Mouse (Mus musculus) embryonic fibroblast, embryonic 13.5 days (primary cell): ENCODE measurements around the gene Elp1. TPM values are rescaled to one million over a fixed set of nuclear protein-coding genes. Genes with fewer than 3 reads are reported as not detected.

Experiments
- H3K27ac ChIP-seq: 2 replicates; pipeline ENCODE4 v1.5.1; 2012; ENCODE audit warnings: low read length, control low read depth, inconsistent platforms; ENCODE audit not compliant: insufficient read depth
- H3K4me1 ChIP-seq: 2 replicates; pipeline ENCODE4 v1.6.1; 2011; ENCODE audit warnings: low read length; ENCODE audit not compliant: control insufficient read depth, insufficient read depth
- H3K4me3 ChIP-seq: 2 replicates; pipeline ENCODE4 v1.5.1; 2011; ENCODE audit warnings: mild to moderate bottlenecking, control low read depth, low read length; ENCODE audit not compliant: insufficient read depth
- CTCF ChIP-seq: IDR thresholded peaks from 2 replicates; pipeline ENCODE4 v1.5.1; 2011; ENCODE audit warnings: mild to moderate bottlenecking, control low read depth, low read length, moderate library complexity, borderline replicate concordance; ENCODE audit not compliant: insufficient read depth
- POLR2A ChIP-seq: IDR thresholded peaks from 2 replicates; pipeline ENCODE4 v1.6.1; 2011; ENCODE audit warnings: low read depth, mild to moderate bottlenecking, control low read depth, low read length, moderate library complexity
- polyA plus RNA-seq: library from polyadenylated mRNA; stranded (reverse); fragments of >200 nt; gene quantifications from 2 replicates; pipeline ENCODE4 v1.2.4, GENCODE M21; 2011; ENCODE audit warnings: low read depth; ENCODE audit not compliant: missing spikeins, insufficient read length

The Elp1 gene
- polyA plus RNA-seq, 1 experiment, result 51.3 TPM

DNA sequence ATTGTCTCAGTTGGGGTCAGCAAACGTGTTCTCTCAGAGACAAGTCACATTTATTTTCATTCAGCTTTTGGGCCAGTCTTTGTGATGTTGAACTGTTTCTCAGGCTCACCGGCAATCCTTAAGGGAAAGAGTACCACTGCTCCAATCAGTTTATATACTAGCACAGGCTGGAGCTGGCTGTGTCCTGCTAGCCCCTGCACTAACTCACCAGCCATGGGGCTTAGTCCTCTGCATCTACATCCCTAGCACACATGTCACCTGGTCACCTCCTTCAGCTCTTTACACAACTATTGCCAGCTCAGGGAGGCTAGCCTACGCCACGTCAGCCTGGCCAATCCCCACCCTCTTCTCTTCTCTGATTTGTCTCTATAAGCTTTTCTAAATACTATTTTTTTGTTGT is 59.4 kb downstream of the Elp1 start:
- no peaks in the 10 kb centered on the region for H3K4me1 ChIP-seq

DNA sequence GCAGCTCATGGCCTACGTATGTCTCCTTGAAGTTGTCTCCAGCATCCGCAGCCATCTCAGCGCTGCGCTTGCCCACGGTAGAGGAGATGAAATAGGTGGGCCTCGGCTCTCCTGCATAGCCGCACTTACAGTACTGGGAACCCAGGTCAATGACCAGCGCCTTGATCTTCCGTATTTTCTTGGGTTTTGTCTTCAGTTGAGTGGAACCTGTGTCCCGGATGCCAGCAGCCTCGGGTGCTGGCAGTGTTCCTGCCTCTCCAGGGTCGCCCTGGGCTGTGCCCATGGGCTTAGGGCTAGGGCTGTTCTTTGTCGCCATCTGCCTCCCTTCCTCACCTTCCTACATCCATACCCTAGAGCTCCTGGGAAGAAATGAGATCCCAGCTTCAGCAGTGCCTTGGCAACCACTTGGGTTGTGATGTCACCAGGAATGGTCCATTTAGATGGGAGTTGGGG is 61.1 kb downstream of the Elp1 start, which contains the start of gene Actl7b:
Actl7b (minus strand) TSS at position 403 of the 453 bp plus-strand sequence.
- Histone ChIP-seq H3K4me1 (no peaks in the 10 kb centered on the region), H3K4me3 (no peak within 1 kb of the TSS), H3K27ac (no peak within 1 kb of the TSS)
- TF ChIP-seq CTCF (no peak), POLR2A (no peak)

More for the DNA sequence above, 59.4 kb downstream of the Elp1 start:
- no peak overlapping the region for H3K27ac ChIP-seq
- H3K4me3 ChIP-seq, result no peak overlapping the region
- TF ChIP-seq POLR2A (no peak), CTCF (no peak)

DNA sequence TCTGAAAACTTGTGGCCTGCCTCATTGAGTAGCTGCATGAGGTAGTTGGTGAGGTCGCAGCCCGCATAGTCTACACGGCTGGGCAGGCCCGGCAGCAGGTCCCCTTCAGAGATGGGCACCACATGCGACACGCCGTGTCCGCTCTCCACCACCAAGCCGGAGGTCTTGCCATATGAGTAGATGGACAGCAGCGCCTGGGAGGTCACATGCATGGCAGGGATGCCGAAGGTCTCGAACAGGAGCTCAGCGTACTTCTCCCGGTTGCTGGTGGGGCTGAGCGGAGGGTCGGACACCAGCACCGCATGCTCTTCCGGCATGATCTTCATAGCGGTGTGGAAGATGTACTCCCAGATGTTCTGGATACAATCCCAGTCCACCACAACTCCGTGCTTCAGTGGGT is 61.5 kb downstream of the Elp1 start:
- H3K27ac ChIP-seq, result no peak overlapping the region
- no peak overlapping the region for H3K4me3 ChIP-seq
- TF ChIP-seq CTCF (no peak), POLR2A (no peak)
- H3K4me1 ChIP-seq, result no peaks in the 10 kb centered on the region

DNA sequence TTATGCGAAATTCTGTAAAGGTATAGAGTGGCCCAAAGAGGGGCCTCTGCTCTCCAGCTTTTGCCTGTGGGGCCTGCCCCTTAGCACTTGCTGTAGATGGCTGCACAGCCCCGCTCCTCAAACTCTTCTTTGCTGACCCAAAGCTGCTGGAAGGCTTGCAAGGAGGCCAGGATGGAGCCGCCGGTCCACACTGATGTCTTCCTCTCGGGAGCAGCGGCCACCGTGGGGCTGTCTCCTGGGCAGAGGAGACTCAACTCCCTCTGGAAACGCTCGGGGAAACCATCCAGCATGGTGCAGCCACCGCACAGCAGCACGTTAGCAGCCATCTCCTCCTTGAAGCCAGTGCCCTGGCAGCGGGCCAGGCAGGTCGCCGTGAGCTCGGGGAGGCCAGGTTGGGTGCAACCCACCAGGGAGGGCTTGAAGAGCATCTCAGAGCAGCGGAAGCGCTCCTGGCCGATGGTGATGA is 62.1 kb downstream of the Elp1 start, which contains the start of gene Gm26657:
Gm26657 (plus strand) TSS at position 51 of the 466 bp plus-strand sequence.
- TF ChIP-seq CTCF (no peak), POLR2A (no peak)
- Histone ChIP-seq H3K4me1 (no peaks in the 10 kb centered on the region), H3K27ac (no peak within 1 kb of the TSS), H3K4me3 (no peak within 1 kb of the TSS)

DNA sequence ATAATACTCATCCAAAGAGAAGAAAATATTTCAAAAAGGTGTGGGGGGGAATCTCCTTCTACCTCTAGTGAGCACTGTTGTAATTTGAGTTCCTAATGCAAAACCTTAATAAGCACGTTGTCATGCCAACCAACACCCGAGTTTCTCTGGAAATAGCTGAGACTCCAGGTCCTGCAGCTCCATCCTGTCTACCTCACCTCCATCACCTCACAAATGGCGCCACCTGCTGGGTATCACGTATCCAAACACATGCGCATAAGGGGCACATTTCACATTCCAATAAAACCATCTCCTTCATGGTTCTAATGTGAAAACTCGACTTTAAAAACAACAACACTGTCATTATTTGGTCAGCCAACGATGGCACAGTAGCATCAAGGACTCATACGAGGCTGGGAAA is 76.3 kb downstream of the Elp1 start:
- TF ChIP-seq CTCF, result peak; percentile 38; the same call in 1 of the 2 replicates
- TF ChIP-seq POLR2A, result no peak
- Histone ChIP-seq H3K4me3 (no peak overlapping the region), H3K27ac (no peak overlapping the region), H3K4me1 (no peaks in the 10 kb centered on the region)

DNA sequence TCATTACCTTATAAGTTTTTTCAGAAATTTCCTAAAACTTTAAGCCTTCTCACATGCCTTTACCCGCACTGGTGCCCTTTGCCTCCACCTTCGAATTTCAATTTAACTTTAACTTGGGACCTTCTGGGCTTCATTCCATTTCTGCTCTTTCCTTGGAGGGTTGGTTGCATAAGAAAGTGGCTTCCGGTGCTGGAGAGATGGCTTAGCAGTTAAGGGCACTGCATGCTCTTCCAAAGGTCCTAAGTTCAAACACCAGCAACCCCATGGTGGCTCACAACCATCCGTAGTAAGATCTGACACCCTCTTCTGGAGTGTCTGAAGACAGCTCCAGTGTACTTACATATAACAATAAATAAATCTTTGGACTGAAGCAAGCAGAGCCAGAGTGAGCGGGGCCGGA is 78.9 kb downstream of the Elp1 start:
- TF ChIP-seq POLR2A, result no peak
- no peak for TF ChIP-seq CTCF
- H3K4me3 ChIP-seq, result no peak overlapping the region
- H3K4me1 ChIP-seq, result no peaks in the 10 kb centered on the region
- H3K27ac ChIP-seq, result no peak overlapping the region

DNA sequence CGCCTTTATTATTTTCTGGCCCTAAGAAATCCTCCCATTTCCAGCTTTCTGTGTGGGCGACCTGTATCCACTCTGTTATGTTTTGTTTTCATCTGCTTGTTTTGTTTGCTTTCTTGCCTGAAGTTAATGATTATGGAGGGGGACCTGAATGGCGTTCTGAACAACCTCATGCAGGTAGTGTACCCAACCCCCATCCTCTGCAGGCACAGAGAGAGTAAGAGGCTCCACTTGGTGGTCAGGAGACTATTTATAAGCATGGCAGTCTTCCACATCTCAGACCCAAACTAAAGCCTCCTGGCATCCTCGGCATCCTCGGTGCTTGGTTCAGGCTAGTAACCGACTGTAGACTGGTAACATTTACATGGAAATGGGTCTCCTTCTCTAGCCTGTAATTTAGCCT is 79.8 kb downstream of the Elp1 start:
- no peak overlapping the region for H3K27ac ChIP-seq
- H3K4me1 ChIP-seq, result no peaks in the 10 kb centered on the region
- no peak overlapping the region for H3K4me3 ChIP-seq
- no peak for TF ChIP-seq POLR2A
- no peak for TF ChIP-seq CTCF

DNA sequence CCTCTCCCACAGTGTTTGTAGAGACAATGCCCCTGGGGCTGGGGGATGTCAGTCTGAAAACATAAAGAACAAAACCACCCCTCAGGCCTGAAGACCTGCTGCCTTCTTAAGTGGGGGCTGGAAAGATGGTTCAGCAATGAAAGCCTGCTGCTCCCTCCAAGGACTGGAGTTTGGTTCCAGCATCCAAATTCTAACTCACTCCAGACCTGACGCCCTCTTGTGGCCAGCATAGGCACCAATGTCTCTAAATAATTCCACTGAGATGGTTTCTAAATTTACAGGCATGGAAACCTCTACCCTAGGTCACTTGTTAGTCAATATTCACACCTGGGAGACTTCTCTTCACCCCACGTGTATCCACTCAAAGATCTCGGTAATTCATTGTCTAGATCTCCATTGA is 80.7 kb downstream of the Elp1 start:
- H3K4me3 ChIP-seq, result no peak overlapping the region
- H3K4me1 ChIP-seq, result no peaks in the 10 kb centered on the region
- TF ChIP-seq CTCF (peak; percentile 40; the same call in 1 of the 2 replicates), POLR2A (no peak)
- H3K27ac ChIP-seq, result no peak overlapping the region

DNA sequence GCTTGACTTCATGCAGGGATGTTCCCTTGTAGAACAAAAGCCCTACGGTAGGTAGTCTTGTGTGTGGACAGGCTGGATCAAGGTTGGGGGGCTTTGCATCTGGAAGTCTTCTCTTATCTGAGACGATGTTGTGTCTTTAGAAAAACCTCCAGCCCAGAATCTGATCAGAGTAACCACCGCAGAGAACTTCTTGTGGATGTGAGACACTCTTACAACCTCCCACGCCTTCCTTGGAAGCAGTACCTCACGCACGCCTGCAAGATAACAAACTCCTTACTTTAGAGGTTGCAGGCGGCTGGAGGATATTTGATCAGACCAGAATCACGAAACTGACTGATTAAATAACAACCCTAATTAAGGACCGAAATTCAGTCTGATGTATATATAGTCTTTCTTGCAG is 81.7 kb downstream of the Elp1 start:
- no peak for TF ChIP-seq CTCF
- TF ChIP-seq POLR2A, result no peak
- no peaks in the 10 kb centered on the region for H3K4me1 ChIP-seq
- no peak overlapping the region for H3K4me3 ChIP-seq
- H3K27ac ChIP-seq, result no peak overlapping the region

DNA sequence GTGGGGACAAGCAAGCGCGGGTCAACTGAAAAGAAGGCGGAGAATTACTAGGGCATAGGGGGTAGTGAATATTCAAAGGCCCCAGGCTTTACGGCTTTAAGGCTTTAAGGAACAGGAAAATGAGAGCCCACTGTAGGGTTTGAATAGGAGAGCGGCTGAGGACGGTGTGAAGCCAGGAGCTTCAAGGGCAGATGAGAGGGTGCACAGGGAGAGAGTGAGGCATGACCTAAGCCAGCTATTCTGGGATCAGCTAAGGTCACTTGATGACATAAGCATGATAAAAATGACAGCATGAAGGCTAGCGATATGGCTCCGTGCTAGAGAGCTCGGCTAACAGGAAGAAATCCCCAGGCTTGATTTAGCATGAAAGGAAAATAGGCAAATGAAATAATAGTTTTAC is 82.7 kb downstream of the Elp1 start:
- no peak for TF ChIP-seq CTCF
- no peak for TF ChIP-seq POLR2A

More for the DNA sequence above, 82.7 kb downstream of the Elp1 start:
- H3K27ac ChIP-seq, result no peak overlapping the region
- H3K4me1 ChIP-seq, result no peaks in the 10 kb centered on the region
- no peak overlapping the region for H3K4me3 ChIP-seq
